Mouse (Mus musculus) megakaryocyte progenitor cell, adult 5-6 weeks (primary cell): Measurements from ENCODE around the gene Ppfia3. TPM values are rescaled to one million over a fixed set of nuclear protein-coding genes. Genes with fewer than 3 reads are reported as not detected.
"Not testable (repeated sequence)": the region's sequence is repeated elsewhere in the genome, so short reads cannot be mapped to it uniquely, and the experiment has no call there.

Source experiments
- ATAC-seq: replicated peaks from 2 replicates; pipeline ENCODE4 v1.8.0; 2016; ENCODE audit warnings: mild to moderate bottlenecking, moderate TSS enrichment, inconsistent platforms; ENCODE audit not compliant: poor library complexity
- total RNA-seq, 2 experiments: library from RNA; stranded (forward) in 1 of 2; stranded (reverse) in 1 of 2; fragments of 157-497, 149-512 nt in 1 of 2; fragments of 200-1000 nt in 1 of 2; gene quantifications; 2 replicates each; pipeline versions ENCODE4 v1.2.3 to v1.2.4; 2015 to 2017

The Ppfia3 gene
- total RNA-seq, 2 experiments from 2014 or later, result not detected

DNA sequence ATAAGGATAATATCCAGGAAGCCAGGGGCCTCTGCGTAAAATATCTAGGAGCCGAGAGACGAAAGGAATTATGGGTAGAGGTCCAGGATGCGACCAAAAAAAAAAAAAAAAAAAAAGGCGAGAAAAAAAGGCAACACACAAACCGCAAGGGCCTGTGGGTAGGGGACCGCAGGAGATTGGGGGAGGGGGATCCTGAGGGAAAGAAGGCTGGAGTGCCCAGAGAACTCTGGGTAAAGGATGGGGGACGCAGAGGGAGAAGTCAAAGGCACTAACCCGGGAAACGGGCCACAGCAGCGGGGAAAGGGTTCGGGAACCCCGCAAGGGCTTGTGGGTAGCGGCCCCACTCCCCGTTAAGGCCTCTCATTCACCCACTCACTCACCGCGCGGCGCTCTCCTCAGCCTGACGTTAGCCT, 28.3 kb upstream of the Ppfia3 start:
- ATAC-seq, result peak; percentile 63

DNA sequence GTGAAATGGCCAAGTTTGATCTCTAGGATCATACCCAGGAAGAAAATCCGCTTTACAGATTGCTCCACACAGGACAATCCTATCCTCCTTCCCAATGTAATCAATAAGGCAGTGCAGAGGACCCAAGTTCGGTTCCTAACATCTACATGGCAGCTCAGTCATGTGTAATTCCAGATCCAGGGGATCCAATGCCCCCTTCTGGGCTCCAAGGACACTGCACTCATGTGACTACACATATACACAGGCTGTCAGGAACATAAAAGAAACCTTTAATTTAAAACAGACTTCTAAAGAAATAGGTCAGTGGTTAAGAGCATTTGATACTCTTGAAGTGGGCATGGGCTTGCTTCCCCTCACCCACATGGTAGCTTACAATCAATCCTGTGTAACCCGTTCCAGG, 19.3 kb upstream of the Ppfia3 start:
- ATAC-seq, result peak; percentile 60

- no peak for ATAC-seq
These were observed 9.2 kb upstream of the Ppfia3 start for GRCm38 (mm10) chr7:45376057-45376456.

- no peak for ATAC-seq
These were observed 7.8 kb upstream of the Ppfia3 start for GRCm38 (mm10) chr7:45374620-45375019.

- ATAC-seq, result no peak
These were observed 5.6 kb upstream of the Ppfia3 start for GRCm38 (mm10) chr7:45372371-45372770.

DNA sequence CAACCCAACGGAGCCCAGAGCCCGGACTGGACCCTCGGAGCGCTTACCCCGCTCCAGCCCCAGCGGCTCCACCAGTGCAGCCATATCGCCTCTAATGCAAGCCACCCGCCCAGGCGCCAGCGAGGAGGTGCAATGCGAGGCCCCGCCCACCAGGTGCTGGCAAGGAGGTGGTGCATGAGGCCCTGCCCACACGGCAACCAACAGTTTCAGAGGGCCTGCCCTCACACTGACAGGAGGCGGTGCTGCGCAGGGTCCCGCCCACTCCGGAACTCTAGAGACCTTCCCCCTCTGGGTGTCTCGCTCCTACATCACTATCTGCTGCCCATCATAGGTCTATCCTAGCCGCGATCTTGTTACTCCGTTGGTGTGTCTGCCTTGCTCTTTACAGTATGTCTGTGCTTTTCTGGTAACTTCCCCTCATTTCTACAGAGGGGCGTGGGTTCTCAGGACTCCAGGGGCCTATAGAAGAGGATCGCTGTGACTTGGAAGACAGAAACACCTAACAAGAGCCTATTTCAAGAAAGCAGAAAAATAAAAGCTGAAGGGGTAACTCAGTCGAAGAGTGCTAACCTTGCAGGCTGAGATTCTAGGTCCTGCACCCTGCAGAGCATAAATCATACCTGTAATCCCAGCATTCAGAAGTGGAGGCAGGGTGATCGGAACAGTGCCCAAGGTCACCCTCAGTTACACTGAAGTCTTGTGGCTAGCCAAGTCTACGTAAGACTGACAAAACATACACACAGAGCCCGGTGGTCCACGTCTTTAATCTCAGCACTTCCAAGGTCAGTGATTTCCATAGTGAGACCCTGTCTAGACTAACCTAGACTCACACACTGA, 3.9 kb upstream of the Ppfia3 start, which contains the start of gene Lin7b:
Lin7b (minus strand) TSS at position 109 of the 837 bp plus-strand sequence.
- peak; percentile 75 for ATAC-seq

DNA sequence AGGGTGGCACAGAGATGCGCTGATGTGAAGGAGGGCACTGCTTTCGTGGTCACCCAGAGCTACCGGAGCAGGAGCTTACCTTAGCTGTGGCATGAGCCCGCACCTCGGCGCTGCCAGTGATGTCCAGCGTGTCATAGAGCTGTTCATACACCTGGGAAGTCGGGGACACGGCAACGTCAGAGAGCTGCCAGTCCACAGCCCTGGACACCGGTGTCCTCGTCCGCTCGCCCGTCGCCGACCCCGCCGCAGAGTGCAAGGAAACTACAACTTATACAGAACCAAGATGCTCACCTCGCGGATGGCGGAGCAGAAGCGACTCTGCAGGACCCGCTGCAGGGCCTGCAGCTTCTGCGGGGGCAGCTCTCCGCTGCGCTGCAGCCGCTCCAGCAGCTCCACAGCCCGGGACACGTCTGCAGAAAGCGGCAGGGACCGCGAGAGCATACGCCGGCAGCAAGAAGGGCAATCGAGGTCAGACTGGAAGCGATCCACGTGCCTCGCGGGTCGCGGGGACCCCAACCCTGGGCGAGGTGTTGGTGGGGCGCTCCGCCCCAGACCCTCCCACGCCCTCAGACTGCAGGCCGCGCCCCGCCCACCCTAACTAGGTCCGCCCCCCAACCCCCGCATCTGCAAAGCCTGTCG, 3.1 kb upstream of the Ppfia3 start:
- no peak for ATAC-seq

DNA sequence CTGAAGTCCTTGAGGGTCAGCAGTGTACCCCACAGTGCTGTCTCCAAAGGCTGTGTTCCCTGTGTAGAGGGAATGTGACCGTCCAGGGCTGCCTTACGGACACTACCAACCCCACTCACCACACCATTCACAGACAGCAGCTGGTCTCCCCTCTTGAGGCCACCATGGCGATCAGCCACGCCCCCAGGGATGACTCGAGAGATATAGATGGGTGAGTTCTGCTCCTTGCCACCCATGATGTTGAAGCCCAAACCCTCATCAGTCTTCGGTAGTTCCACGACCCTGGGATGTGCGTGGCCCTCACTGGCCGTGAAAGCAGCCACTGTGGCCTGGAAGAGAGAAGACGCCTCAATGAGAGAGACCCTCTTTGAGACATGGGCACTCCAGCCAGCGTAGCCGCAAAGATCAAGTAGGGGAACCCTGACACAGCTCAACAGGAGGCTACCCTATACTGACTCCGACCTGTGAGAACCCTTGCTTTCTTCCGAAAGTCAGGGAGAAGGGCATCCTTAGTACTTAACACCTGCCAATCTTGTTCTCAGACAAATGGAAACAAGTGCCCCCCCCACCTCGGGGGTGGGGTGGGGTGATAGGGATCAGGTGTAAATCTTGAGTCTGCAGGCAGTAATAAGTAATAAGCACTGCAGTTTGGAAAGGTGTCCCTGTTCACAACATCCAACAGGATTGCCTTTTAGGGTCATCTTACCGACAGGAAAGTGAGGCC, 2.4 kb upstream of the Ppfia3 start:
- ATAC-seq, result no peak

DNA sequence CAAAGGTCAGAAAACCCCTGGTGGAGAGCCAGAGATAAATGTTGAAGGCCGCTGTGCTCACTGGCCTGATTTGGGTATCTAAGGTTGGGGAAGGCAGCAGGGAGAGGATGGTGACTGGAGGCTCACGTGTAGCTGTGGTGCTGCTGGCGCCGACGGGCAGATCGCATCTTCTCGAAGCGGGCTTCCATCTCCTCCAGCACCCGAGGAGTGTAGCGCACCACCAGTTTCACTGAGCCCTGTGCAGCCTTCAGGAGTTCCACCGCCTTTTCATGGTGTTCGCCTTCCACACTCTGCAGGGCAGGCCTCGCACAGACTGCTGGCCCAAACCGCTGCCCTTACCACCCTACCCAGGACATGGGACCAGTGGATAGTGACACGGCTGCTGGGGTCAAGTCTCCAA, 1.4 kb upstream of the Ppfia3 start:
- no peak for ATAC-seq

DNA sequence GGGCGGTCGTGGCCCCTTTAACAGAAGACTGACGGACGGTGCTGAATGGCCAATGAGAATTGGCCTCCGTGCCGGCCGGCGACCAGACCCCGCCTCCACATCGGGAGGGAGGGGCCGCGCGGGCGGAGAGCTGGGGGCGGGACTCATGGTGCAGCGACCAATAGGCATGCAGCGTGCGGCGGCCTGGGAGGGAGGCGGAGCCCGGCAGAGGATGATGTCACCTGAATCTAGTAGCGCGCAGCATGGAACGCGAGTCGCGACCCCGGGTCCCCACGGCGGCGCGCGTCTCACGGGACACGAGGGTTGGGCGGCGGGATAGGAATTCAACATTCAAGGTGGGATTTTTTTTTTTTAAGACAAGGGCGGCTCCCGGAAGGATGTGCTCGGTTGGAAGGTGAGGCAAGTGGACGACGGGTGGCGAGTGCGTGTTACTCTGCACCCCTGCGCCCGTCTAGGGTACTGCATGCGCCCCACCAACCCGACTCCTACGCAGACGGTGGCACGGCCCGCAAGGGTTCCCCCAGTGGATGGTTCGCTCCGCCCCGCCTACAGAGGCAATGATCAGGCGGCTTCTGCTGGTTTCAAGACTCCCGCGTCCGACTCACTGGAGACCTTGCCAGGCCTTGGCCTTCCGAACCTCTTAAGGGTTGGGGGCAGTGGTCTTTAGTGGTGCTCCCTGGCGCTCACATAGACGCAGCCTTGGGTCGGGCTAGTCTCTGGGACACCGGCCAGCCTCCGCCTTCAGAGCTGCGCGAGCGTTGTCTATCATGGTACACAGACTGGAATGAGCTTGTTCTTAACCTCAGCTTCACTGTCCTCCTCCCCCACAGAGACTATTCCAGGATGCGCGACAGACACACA, 431 bp upstream of the Ppfia3 start:
- peak; percentile 77 for ATAC-seq

DNA sequence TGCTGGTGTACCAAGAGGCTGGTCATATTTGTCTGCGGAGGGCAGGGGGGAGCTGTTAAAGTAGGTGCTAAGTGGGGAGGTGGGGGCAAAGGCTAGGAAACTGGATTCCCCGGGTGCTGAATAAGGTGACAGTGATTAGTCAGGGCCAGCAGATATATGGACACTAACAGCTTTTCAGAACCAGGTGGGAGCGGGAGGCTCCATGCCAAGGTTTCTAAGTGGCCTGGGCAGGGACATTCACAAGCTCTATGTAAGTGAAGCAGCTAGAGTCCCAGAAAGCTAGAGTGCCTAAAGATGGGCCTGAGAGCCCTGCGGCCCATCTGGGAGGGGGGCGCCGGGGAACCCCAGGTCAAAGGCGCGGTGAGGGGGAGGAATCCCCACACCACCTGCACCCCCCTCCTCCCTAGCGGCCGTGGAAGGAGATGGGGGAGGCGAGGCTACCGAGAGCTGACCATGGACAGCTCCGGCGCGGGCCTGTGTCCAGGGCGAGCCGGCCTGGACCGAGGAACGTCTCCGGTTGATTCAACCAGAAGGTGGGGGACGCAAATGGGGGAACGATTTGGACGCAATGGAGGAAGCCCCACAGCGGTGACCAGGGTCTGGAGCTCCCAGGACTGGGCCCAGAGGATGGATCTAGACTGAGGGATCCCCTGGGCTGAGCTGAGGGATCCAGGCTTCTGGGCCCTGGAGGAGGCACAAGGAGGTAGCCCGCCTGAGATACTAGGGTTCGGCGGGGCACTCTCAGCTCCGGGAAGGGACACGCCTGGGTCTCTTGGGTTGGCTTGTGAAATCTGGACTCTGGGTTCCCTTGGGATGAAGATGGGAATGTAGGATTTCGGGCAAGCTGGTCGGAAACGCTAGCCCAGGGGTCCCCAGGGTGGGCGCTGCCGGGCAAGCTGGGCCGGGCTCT, 822 bp downstream of the Ppfia3 start:
- no peak for ATAC-seq

DNA sequence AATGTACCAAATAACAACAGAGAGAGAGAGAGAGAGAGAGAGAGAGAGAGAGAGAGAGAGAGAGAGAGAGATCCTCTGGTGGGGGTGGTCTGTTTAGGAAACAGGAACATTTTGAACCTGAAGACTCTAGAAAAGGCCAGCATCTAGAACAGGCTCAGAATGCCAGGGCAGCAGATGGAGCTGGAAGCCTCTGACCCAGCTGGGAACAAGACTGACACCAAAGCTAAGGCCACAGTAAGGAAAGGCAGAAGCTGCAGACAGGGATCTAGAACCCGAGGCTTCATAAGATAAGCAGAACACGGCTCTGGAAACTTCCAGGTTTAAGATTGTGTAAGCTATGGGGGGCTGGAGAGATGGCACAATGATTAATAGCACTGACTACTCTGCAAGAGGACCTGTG, 2.8 kb downstream of the Ppfia3 start:
- no peak for ATAC-seq

GRCm38 (mm10) chr7:45362801-45363200, 4.0 kb downstream of the Ppfia3 start:
- ATAC-seq, result peak; percentile 39

GRCm38 (mm10) chr7:45361243-45361804, 5.5 kb downstream of the Ppfia3 start:
- ATAC-seq, result peak; percentile 82

DNA sequence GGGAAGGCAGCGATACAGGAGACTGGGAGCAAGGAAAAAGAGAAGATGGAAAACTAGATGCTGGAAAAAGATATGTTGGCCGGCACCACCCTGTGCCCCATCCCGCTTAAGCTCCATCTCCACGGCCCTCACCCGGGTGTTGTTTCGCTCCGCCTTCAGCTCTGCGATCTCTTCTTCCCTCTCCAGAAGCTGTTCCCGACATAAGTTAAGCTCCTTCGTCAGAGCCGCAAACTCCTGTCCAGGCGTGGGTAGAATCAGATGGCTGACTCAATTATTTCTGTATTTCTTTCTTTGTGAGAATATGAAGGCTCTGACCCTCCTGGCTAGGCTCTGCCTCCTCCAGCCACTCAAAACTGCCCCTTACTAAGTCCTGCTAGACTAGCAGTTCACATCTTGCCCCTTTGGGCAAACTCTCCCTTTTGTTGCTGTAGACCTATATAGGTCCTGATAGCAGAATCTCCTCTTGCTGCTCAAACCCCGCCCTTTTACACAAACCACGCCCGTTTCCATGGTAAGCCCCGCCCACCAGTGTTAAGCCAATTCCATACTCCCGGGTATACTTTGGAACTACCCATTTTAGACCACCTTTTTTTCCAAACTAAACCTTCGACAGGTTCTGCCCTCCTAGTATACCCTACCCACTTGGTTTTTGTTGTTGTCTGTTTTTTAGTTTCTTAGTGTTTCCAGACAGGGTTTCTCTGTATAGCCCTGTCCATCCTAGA, 6.3 kb downstream of the Ppfia3 start:
- ATAC-seq, result no peak

- not testable (repeated sequence) for ATAC-seq
These were observed 7.7 kb downstream of the Ppfia3 start for GRCm38 (mm10) chr7:45359081-45359480.

- ATAC-seq, result no peak
These were observed 10.7 kb downstream of the Ppfia3 start for GRCm38 (mm10) chr7:45356087-45356486.

DNA sequence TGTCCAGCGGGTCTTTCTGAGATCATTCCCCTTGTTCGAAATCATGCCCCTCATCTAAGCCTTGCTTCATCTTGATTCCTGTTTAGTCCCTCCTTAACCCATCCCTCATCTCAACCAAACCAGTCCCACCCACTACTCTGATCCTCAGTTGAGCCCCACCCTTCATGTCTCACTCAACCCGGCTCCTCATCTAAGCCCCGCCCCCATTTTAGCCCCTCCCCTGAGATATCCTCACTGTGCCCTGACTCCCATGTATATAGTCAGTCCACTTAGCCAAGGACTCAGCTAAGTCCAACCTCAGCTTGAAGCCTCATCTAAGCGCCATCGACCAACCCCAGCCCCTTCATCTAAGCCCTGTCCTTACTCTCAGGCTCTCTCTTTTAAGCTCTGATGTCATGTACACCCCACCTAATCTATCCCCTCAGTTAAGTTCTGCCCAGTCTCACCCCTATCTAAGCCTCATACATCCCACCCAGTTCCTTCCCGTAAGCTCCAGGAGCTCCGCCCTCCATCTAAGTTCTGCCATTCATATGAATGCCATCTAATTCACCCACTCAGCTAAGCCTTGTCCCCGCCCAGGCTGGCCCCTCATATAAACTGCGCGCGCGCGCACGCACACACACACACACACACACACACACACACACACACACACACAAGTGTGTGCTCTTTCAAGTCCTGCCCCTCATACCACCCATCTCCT, 11.3 kb downstream of the Ppfia3 start:
- no peak for ATAC-seq
